Mouse (Mus musculus): ENCODE results near the gene Epn3. TPM values are rescaled to one million over a fixed set of nuclear protein-coding genes. Genes with fewer than 3 reads are reported as not detected.
A peak's percentile ranks its signal among the peaks of the same experiment; 100 is the strongest.

Epn3 gene
- polyA plus RNA-seq, 1 experiment from 2014 or later = 34.5 TPM

DNA sequence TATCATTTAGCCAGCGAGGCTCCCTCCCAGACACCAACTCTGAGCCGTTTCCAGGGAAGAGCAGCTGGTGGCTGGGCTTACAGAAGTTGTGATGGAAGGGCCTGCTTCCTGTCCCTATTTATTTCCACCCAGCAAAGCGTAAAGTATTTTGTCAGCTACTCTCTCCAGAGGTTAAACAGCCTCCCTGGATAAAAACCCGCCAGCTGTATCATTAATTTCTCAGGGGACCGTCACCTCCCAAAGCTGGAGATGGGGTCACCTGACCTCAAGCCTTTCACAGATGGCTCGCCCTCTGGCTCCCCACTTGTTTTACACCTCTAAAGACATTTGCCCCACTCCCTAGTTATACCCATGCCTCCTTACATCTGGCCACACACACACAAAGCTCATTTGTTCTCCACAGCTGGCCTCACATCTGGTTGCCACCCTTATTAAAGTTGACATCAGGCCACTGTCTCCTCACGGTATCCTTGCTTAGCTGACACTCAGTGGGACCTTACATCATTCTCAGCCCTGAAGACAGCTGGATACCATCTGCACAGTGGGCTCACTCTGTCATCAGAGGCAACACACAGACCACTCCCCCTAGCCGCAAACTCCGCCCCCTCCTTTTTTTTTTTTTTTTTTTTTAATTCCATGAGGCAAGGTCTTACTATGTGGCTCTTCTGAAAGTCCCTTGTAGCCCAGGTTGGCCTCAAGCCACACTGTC, 26.6 kb upstream of the Epn3 start:
- Histone ChIP-seq H3K4me2 (replicated peaks; ENCODE audit: low read depth, low read length) (no peak overlapping the region), H3K4me3 (ENCODE audit: low read depth, low read length) (no peak overlapping the region), H3K27ac (ENCODE audit: low read length) (no peak overlapping the region), H3K4me1 (ENCODE audit: insufficient read depth, low read depth, low read length) (no peaks in the 10 kb centered on the region), H3K36me3 (ENCODE audit: insufficient read depth, low read length) (no peaks in the 10 kb centered on the region), H3K9me3 (ENCODE audit: low read length) (no peaks in the 10 kb centered on the region), H3K9ac (replicated peaks; ENCODE audit: low read depth) (no peak overlapping the region), H3K27me3 (replicated peaks; ENCODE audit: insufficient read depth, low read length) (no peaks in the 10 kb centered on the region)
- ATAC-seq (peak; percentile 74), DNase-seq (ENCODE audit: low spot score) (peak; percentile 53)
- no peak for TF ChIP-seq CTCF (IDR thresholded peaks at IDR 0.05)
- TF ChIP-seq EP300 (IDR thresholded peaks at IDR 0.05) = no peak
- 49% methylated on average over 9 of the region's 9 CpGs for WGBS

DNA sequence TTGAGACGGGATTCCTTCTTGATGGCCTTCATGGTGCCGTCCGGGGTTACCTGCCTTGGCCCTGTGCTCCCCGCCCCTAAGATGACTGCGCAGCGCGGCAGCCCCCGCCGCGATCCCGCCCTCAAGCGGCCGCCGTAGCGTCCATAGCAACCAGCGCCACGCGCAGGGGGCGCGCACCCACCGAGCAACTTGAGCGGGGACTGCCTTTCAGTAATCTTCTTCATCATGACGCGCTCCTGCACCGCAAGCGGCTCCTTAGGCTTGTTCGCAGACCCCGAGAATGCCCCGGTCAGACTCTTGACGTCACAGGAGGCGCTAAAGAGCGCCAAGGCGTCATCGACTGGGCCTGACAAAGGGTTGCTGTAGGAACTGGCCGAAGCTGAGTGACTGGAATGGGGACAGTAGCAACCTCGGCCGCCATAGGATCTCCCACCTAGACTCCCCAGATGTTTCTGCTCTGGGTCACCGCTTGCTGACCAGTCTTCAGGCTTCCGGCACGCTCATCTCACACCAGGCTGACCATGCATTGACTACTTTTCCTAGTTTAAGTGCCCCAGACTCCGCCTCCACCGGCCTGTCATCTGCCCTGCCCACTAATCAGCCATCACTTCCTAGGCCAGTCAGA, 21.6 kb upstream of the Epn3 start, which contains the start of gene Mycbpap:
Mycbpap (minus strand) TSS at position 524 of the 625 bp plus-strand sequence.
- Histone ChIP-seq H3K27me3 (replicated peaks; ENCODE audit: insufficient read depth, low read length) (no peaks in the 10 kb centered on the region), H3K9ac (replicated peaks; ENCODE audit: low read depth) (peak within 1 kb of the TSS; percentile 43), H3K27ac (ENCODE audit: low read length) (no peak within 1 kb of the TSS), H3K4me1 (ENCODE audit: insufficient read depth, low read depth, low read length) (no peaks in the 10 kb centered on the region), H3K36me3 (ENCODE audit: insufficient read depth, low read length) (no peaks in the 10 kb centered on the region), H3K4me3 (ENCODE audit: low read depth, low read length) (peak within 1 kb of the TSS; percentile 45), H3K4me2 (replicated peaks; ENCODE audit: low read depth, low read length) (peak within 1 kb of the TSS; percentile 89), H3K9me3 (ENCODE audit: low read length) (no peaks in the 10 kb centered on the region)
- peak; percentile 77 for ATAC-seq
- DNase-seq (ENCODE audit: low spot score) = peak; percentile 75
- 2% methylated on average over 42 of the region's 42 CpGs for WGBS
- TF ChIP-seq EP300 (IDR thresholded peaks at IDR 0.05) (no peak), CTCF (IDR thresholded peaks at IDR 0.05) (peak; percentile 39)

DNA sequence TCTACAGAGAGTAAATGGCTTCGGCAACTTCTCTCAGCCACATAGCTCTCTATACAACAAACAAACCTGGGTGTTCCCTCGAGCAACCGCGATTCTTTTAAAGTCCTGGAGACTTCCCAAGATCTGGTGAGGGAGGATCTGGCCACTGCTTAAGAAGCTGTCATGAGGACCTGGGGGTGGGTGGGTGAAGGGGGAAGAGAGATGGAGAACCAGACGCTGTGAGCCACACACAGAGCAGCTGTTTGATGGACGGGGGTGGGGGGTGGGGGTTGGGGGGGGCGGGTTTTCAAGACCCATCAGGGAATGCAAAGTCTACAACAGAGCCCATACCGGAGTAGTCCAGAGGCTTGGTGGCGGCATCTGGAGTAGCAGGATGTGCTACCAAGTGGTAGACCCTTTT, 13.7 kb upstream of the Epn3 start:
- Histone ChIP-seq H3K27ac (ENCODE audit: low read length) (no peak overlapping the region), H3K36me3 (ENCODE audit: insufficient read depth, low read length) (no peaks in the 10 kb centered on the region), H3K4me1 (ENCODE audit: insufficient read depth, low read depth, low read length) (no peaks in the 10 kb centered on the region), H3K4me3 (ENCODE audit: low read depth, low read length) (no peak overlapping the region), H3K9ac (replicated peaks; ENCODE audit: low read depth) (no peak overlapping the region), H3K9me3 (ENCODE audit: low read length) (no peaks in the 10 kb centered on the region), H3K27me3 (replicated peaks; ENCODE audit: insufficient read depth, low read length) (no peaks in the 10 kb centered on the region), H3K4me2 (replicated peaks; ENCODE audit: low read depth, low read length) (no peak overlapping the region)
- no peak for ATAC-seq
- TF ChIP-seq CTCF (IDR thresholded peaks at IDR 0.05) (no peak), EP300 (IDR thresholded peaks at IDR 0.05) (no peak)
- 36% methylated on average over 9 of the region's 9 CpGs for WGBS
- DNase-seq (ENCODE audit: low spot score) = no peak

DNA sequence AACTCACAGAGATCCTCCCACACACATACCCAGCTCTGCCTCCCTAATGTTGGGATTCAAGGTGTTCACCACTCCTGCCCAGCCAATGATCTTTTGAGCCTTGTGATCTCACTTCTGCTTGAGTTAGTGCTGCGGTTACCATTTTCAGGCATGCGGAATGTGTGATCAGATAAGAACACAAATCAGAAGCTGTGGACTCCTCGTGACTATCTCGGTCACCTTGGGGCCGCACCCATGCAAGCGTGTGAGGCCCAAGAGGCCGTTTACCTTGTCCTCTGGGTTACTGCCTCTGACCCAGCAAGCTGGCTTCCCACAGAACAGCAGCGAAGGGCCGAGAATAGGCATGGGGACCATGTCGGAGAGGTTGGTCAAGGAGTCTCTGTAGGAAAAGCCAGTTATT, 9.2 kb upstream of the Epn3 start:
- WGBS = 70% methylated on average over 10 of the region's 10 CpGs
- Histone ChIP-seq H3K4me3 (ENCODE audit: low read depth, low read length) (no peak overlapping the region), H3K36me3 (ENCODE audit: insufficient read depth, low read length) (no peaks in the 10 kb centered on the region), H3K27ac (ENCODE audit: low read length) (no peak overlapping the region), H3K9me3 (ENCODE audit: low read length) (no peaks in the 10 kb centered on the region), H3K4me2 (replicated peaks; ENCODE audit: low read depth, low read length) (no peak overlapping the region), H3K27me3 (replicated peaks; ENCODE audit: insufficient read depth, low read length) (no peaks in the 10 kb centered on the region), H3K4me1 (ENCODE audit: insufficient read depth, low read depth, low read length) (no peaks in the 10 kb centered on the region), H3K9ac (replicated peaks; ENCODE audit: low read depth) (no peak overlapping the region)
- peak; percentile 38 for DNase-seq (ENCODE audit: low spot score)
- no peak for TF ChIP-seq CTCF (IDR thresholded peaks at IDR 0.05)
- no peak for TF ChIP-seq EP300 (IDR thresholded peaks at IDR 0.05)
- ATAC-seq = peak; percentile 54

DNA sequence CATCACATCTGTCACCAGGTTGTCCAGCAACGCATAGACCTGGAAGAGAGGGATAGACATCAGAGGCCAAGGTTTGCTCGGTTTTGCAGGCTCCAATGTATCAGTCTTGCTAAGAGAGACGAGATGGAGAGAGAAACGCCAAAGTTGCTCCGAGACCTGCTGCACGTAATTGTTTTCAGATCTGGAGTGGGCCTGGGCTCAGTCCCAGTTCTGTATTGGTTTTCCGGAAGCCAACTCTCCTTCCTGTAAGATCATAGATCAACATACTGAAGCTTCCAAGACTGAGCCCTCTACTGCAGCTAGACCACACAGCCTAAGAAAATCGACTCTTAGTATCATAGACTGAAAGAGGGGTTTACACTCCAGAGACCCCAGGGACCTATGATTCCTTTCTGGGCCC, 1.7 kb upstream of the Epn3 start:
- TF ChIP-seq CTCF (IDR thresholded peaks at IDR 0.05) = no peak
- TF ChIP-seq EP300 (IDR thresholded peaks at IDR 0.05) = no peak
- ATAC-seq = no peak
- no peak overlapping the region for H3K27ac ChIP-seq (ENCODE audit: low read length)
- H3K36me3 ChIP-seq (ENCODE audit: insufficient read depth, low read length) = no peaks in the 10 kb centered on the region
- no peak for DNase-seq (ENCODE audit: low spot score)
- H3K9me3 ChIP-seq (ENCODE audit: low read length) = no peaks in the 10 kb centered on the region
- no peak overlapping the region for H3K9ac ChIP-seq (replicated peaks; ENCODE audit: low read depth)
- 57% methylated on average over 8 of the region's 8 CpGs for WGBS
- no peaks in the 10 kb centered on the region for H3K27me3 ChIP-seq (replicated peaks; ENCODE audit: insufficient read depth, low read length)
- H3K4me2 ChIP-seq (replicated peaks; ENCODE audit: low read depth, low read length) = no peak overlapping the region
- 0 out of 2 replicates have a peak, but pooled peaks cover 2% of the 10 kb centered on the region for H3K4me1 ChIP-seq (ENCODE audit: insufficient read depth, low read depth, low read length)
- no peak overlapping the region for H3K4me3 ChIP-seq (ENCODE audit: low read depth, low read length)

DNA sequence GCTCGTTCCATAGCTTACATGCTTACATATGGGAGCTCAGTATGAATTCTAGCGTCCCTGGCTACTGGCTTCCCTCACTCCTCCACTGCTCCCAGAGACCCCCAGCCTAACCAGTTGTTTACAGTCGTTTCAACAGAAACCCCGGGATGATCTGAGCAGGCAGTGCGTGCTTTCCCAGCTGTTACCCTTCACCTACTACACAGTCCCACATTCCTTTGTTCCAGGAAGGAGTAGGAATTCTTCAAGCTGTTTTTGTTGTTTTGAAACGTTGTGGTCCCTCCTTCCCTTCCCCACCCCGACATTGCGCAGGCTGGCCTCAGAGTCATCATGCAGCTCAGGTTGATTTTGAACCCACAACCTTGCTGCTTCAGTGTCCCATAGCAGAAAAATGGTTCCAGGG, 588 bp upstream of the Epn3 start:
- Histone ChIP-seq H3K9ac (replicated peaks; ENCODE audit: low read depth) (peak overlapping the region; percentile 2; the same call in 1 of the 2 replicates), H3K4me2 (replicated peaks; ENCODE audit: low read depth, low read length) (peak overlapping the region; percentile 61), H3K27ac (ENCODE audit: low read length) (peak overlapping the region; percentile 94), H3K4me3 (ENCODE audit: low read depth, low read length) (peak overlapping the region; percentile 44), H3K36me3 (ENCODE audit: insufficient read depth, low read length) (no peaks in the 10 kb centered on the region), H3K27me3 (replicated peaks; ENCODE audit: insufficient read depth, low read length) (no peaks in the 10 kb centered on the region), H3K4me1 (ENCODE audit: insufficient read depth, low read depth, low read length) (0 out of 2 replicates have a peak, but pooled peaks cover 2% of the 10 kb centered on the region), H3K9me3 (ENCODE audit: low read length) (no peaks in the 10 kb centered on the region)
- ATAC-seq = 0 out of 2 replicates have a peak, but pooled peaks have one; percentile 2
- 18% methylated on average over 8 of the region's 8 CpGs for WGBS
- TF ChIP-seq CTCF (IDR thresholded peaks at IDR 0.05) = no peak
- TF ChIP-seq EP300 (IDR thresholded peaks at IDR 0.05) = no peak
- DNase-seq (ENCODE audit: low spot score) = peak; percentile 52

Measured in lung, postnatal 0 days (tissue).